Mouse (Mus musculus): Measurements from ENCODE around the gene Ppp1r10. TPM values are rescaled to one million over a fixed set of nuclear protein-coding genes. Genes with fewer than 3 reads are reported as not detected.

Ppp1r10 gene
- total and polyA plus RNA-seq, 3 experiments, result 14.5 to 70.3 (median 31.6) TPM

- TF ChIP-seq TCF12 (IDR thresholded peaks at IDR 0.05; ENCODE audit: low read depth, low read length) (peak; percentile 46; the same call in 1 of the 2 replicates), MAFK (IDR thresholded peaks at IDR 0.05; ENCODE audit: insufficient replicate concordance, low read length) (no peak), POLR2A (IDR thresholded peaks at IDR 0.05; ENCODE audit: low read depth, low read length) (peak; percentile 50), USF2 (conservative IDR thresholded peaks at IDR 0.05; ENCODE audit: low read depth, low read length) (no peak), MAZ (IDR thresholded peaks at IDR 0.05; ENCODE audit: low read depth, low read length) (peak; percentile 72), RCOR1 (conservative IDR thresholded peaks at IDR 0.05; ENCODE audit: low read depth, low read length) (no peak), NELFE (IDR thresholded peaks at IDR 0.05; ENCODE audit: low read depth, low read length) (peak; percentile 59), IRF4 (IDR thresholded peaks at IDR 0.05; ENCODE audit: low read depth, low read length) (no peak; the same call in 1 of the 2 replicates), SIN3A (IDR thresholded peaks at IDR 0.05; ENCODE audit: low read length) (peak; percentile 63; the same call in 1 of the 2 replicates), ZMIZ1 (IDR thresholded peaks at IDR 0.05; ENCODE audit: low read depth, low read length) (no peak)
These were observed 19.2 kb upstream of the Ppp1r10 start, which contains the start of gene 2310061I04Rik (continued) for GRCm38 (mm10) chr17:35896781-35897643.

- peak; percentile 42; the same call in 1 of the 2 replicates for TF ChIP-seq POLR2A (IDR thresholded peaks at IDR 0.05; ENCODE audit: low read depth, low read length)
- TF ChIP-seq KAT2A (IDR thresholded peaks at IDR 0.05; ENCODE audit: insufficient replicate concordance, low read length), result 0 out of 2 replicates have a peak, but pooled peaks have one; percentile 47
- no peak for TF ChIP-seq IRF4 (IDR thresholded peaks at IDR 0.05; ENCODE audit: low read depth, low read length)
- no peak for TF ChIP-seq HCFC1 (IDR thresholded peaks at IDR 0.05; ENCODE audit: low read depth, low read length)
- TF ChIP-seq RCOR1 (conservative IDR thresholded peaks at IDR 0.05; ENCODE audit: low read depth, low read length), result no peak
- TF ChIP-seq POLR2AphosphoS2 (IDR thresholded peaks at IDR 0.05; ENCODE audit: low read depth, low read length), result 0 out of 2 replicates have a peak, but pooled peaks have one; percentile 26
- peak; percentile 66; the same call in 1 of the 2 replicates for TF ChIP-seq MYC (IDR thresholded peaks at IDR 0.05; ENCODE audit: low read depth, low read length)
- TF ChIP-seq EP300 (IDR thresholded peaks at IDR 0.05; ENCODE audit: low read length), result 0 out of 2 replicates have a peak, but pooled peaks have one; percentile 7
- Histone ChIP-seq H3K9me3 (replicated peaks; ENCODE audit: low read length) (no peaks in the 10 kb centered on the region), H3K4me2 (ENCODE audit: insufficient read depth, low read depth, poor library complexity, severe bottlenecking) (peak overlapping the region; percentile 68), H3K9ac (ENCODE audit: insufficient read depth, low read depth) (peak overlapping the region; percentile 41), H3K36me3 (replicated peaks in 1 of 2; ENCODE audit: control insufficient read depth in 1 of 2, insufficient read depth in 1 of 2, low read length in 1 of 2) (peaks cover 17 to 58% of the 10 kb centered on the region in 2 experiments), H3K4me3 (replicated peaks in 1 of 3; ENCODE audit: low read depth in 2 of 3, low read length in 2 of 3, poor library complexity in 1 of 3) (peak overlapping the region; percentile 18 to 87 (median 36)), H3K27me3 (replicated peaks) (no peaks in the 10 kb centered on the region), H3K79me2 (replicated peaks; ENCODE audit: control insufficient read depth, extremely low read depth, insufficient read depth, poor library complexity, severe bottlenecking) (peaks cover 9% of the 10 kb centered on the region), H3K27ac (ENCODE audit: insufficient read depth, low read depth) (peak overlapping the region; percentile 87), H3K4me1 (ENCODE audit: control insufficient read depth in 1 of 2, insufficient read depth in 2 of 2) (peaks cover 7 to 23% of the 10 kb centered on the region in 2 experiments)
- dilution Hi-C loops (cut with MboI; ENCODE audit: extremely low pct_ligation_motif_present, extremely low pct_unique_long_range_greater_than_20kb, low sequenced_read_pairs) (no loop called here), in situ Hi-C loops (cut with MboI; ENCODE audit: low pct_ligation_motif_present, low pct_unique_long_range_greater_than_20kb, low sequenced_read_pairs) (no loop called here)
- peak; percentile 73 for DNase-seq (ENCODE audit: extremely low read depth)
These were observed 18.3 kb upstream of the Ppp1r10 start for GRCm38 (mm10) chr17:35897644-35898573.

All from CH12.LX (cell line).